Comparison of ENCODE assay signal across 36 mouse cellular contexts in the genomic region with DNA sequence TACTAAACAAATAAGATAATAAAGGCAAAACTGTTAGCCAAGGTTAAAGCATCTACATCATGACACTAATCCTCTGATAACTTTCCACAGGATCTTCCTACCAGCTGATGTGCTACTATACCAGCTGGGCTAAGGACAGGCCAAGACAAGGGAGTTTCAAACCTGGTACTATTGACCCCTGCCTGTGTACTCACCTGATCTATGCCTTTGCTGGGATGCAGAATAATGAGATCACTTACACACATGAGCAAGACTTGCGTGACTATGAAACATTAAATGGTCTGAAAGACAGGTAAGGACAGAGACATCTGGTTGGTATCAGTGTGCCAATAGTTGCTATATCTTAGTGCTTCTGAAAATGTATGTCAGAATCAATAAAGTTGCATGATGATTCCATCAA. TPM values are rescaled to one million over a fixed set of nuclear protein-coding genes. Genes with fewer than 3 reads are reported as not detected.
"Had no signal": no experiment of that assay in that cellular context is flagged by ENCODE, and none has a peak within 500 bp of the region (broad histone marks: within the 10 kb centered on the region; RNA-seq: fewer than 3 reads in every experiment).

No protein-coding gene starts in this region.

RNA-seq across cellular contexts. Expression of gene Chil4, which starts 56.4 kb away (rescaled TPM):
- total RNA-seq: left cerebral cortex, adult 8-10 months; left cerebral cortex, postnatal 10 days; left cerebral cortex, postnatal 14 days; left cerebral cortex, postnatal 25 days; left cerebral cortex, postnatal 36 days; left cerebral cortex, postnatal 4 days; liver, adult 2 months; megakaryocyte progenitor cell, adult 5-6 weeks; megakaryocyte-erythroid progenitor cell, adult 5-6 weeks; midbrain, postnatal 0 days; monocyte, adult 5-6 weeks had no signal
- polyA plus RNA-seq: limb, embryonic 10.5 days; limb, embryonic 12.5 days; limb, embryonic 13.5 days; limb, embryonic 14.5 days; limb, embryonic 15.5 days; liver, adult 2 months; liver, embryonic 11.5 days; liver, embryonic 12.5 days; liver, embryonic 13.5 days; liver, embryonic 14.5 days; liver, embryonic 15.5 days; liver, embryonic 16.5 days; liver, postnatal 0 days; lung, embryonic 14.5 days; lung, embryonic 16.5 days; lung, postnatal 0 days; macrophage; midbrain, embryonic 10.5 days; midbrain, embryonic 11.5 days; midbrain, embryonic 13.5 days; midbrain, embryonic 14.5 days; midbrain, embryonic 15.5 days; midbrain, embryonic 16.5 days; midbrain, postnatal 0 days; myocyte; neural tube, embryonic 11.5 days; neural tube, embryonic 12.5 days had no signal
